Mouse (Mus musculus): ENCODE measurements around the gene Gmpr2.

- TF ChIP-seq EP300 (IDR thresholded peaks at IDR 0.05; ENCODE audit: low read depth) (peak; percentile 79; the same call in 1 of the 2 replicates), CTCF (IDR thresholded peaks at IDR 0.05; ENCODE audit: low read depth) (no peak)
Observed at GRCm38 (mm10) chr14:55635523-55636007, 36.2 kb upstream of the Gmpr2 start, which contains the start of gene Ipo4.

Data from heart, postnatal 0 days (tissue).